Mouse (Mus musculus) heart, embryonic 14.5 days (tissue): ENCODE results near the gene Nck1. TPM values are rescaled to one million over a fixed set of nuclear protein-coding genes. Genes with fewer than 3 reads are reported as not detected.

ENCODE experiments used
- ATAC-seq: fragments of 200-750 bp; cut with Nextera tagmentation; 2 replicates; pipeline ENCODE4 v1.8.0; 2017; ENCODE audit warnings: low read depth, moderate TSS enrichment; ENCODE audit not compliant: insufficient number of reproducible peaks, insufficient read depth, low FRiP score
- H3K27ac ChIP-seq, 2 experiments: fragments of 200-500 bp in 1 of 2; fragments of 300-500 bp in 1 of 2; sonication (generic) in 1 of 2; replicated peaks in 1 of 2; 2 replicates each; pipeline ENCODE4 v1.5.1; 2012 to 2014; ENCODE audit warnings: low read depth in 2 of 2, low read length in 2 of 2, control low read depth in 1 of 2, mild to moderate bottlenecking in 1 of 2, mixed read lengths in 1 of 2; ENCODE audit not compliant: control insufficient read depth in 1 of 2, insufficient read depth in 1 of 2
- H3K27me3 ChIP-seq: fragments of 300-500 bp; sonication (generic); 2 replicates; pipeline ENCODE4 v1.6.1; 2014; ENCODE audit warnings: mild to moderate bottlenecking, low read length, control low read depth; ENCODE audit not compliant: control insufficient read depth, insufficient read depth
- H3K36me3 ChIP-seq: fragments of 300-500 bp; sonication (generic); 2 replicates; pipeline ENCODE4 v1.6.1; 2014; ENCODE audit warnings: mild to moderate bottlenecking, control low read depth, low read length, mixed read lengths; ENCODE audit not compliant: control insufficient read depth, insufficient read depth
- H3K4me1 ChIP-seq, 2 experiments: fragments of 200-500 bp in 1 of 2; fragments of 300-500 bp in 1 of 2; sonication (generic) in 1 of 2; 2 replicates each; pipeline ENCODE4 v1.6.1; 2012 to 2014; ENCODE audit warnings: low read length in 2 of 2, control low read depth in 1 of 2, mixed read lengths in 1 of 2; ENCODE audit not compliant: control insufficient read depth in 2 of 2, insufficient read depth in 2 of 2
- H3K4me2 ChIP-seq: fragments of 300-500 bp; sonication (generic); 2 replicates; pipeline ENCODE4 v1.6.1; 2014; ENCODE audit warnings: mild to moderate bottlenecking, low read length
- H3K4me3 ChIP-seq, 2 experiments: fragments of 200-500 bp in 1 of 2; fragments of 300-500 bp in 1 of 2; sonication (generic) in 1 of 2; 2 replicates each; pipeline ENCODE4 v1.5.1; 2012 to 2014; ENCODE audit warnings: low read length in 2 of 2, mild to moderate bottlenecking in 2 of 2, control low read depth in 1 of 2, low read depth in 1 of 2, moderate library complexity in 1 of 2; ENCODE audit not compliant: control insufficient read depth in 1 of 2, insufficient read depth in 1 of 2
- H3K9ac ChIP-seq: fragments of 300-500 bp; sonication (generic); 2 replicates; pipeline ENCODE4 v1.6.1; 2014; ENCODE audit warnings: mild to moderate bottlenecking, low read length
- H3K9me3 ChIP-seq: fragments of 300-500 bp; sonication (generic); 2 replicates; pipeline ENCODE4 v1.6.1; 2016; ENCODE audit warnings: low read length, control low read depth; ENCODE audit not compliant: control insufficient read depth
- WGBS: fragments of 180-500 bp; shearing (Covaris S2); extraction: QIAGEN DNeasy Blood & Tissue Kit; methylation state at CpG from one replicate; pipeline ENCODE4 v1.1.7; 2014; 5-methylcytosine and 5-hydroxymethylcytosine counted together
- polyA plus RNA-seq: library from polyadenylated mRNA; unstranded; fragments of >200 nt; fragmentation: Nextera tagmentation; extraction: Ambion mirVana; gene quantifications from 2 replicates; pipeline ENCODE4 v1.2.1, GENCODE M21; 2014

Nck1 gene
- polyA plus RNA-seq, 1 experiment from 2014 or later, result 61.7 TPM

DNA sequence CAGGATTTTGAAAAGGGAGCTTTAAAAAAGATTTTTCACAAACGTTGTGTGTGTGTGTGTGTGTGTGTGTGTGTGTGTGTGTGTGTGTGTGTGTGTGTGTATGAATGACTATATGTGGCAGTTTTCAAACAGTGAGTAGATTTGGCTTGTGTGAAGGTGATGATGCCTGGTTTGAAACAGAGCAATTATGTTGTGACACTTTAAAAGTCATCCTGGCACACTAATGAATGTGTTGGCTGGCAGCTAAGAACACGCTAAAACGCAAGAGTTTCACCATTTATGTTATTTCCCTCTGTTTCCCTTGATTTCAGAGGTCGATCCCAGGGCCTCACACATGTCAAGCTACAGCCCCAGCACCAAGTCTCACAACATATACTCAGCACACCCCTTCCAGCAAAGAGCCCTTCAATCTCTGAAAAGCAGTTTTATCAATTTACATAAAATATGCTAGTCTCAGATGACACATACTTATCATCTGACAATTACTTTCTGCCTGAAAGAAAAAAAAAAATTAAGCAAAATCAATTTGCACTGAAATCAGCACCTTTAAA lies 12.2 kb upstream of the Nck1 start:
- no peak overlapping the region for H3K4me2 ChIP-seq
- ATAC-seq, result no peak
- H3K36me3 ChIP-seq, result no peaks in the 10 kb centered on the region
- H3K27me3 ChIP-seq, result no peaks in the 10 kb centered on the region
- H3K4me3 ChIP-seq, result no peak overlapping the region
- H3K9me3 ChIP-seq, result no peaks in the 10 kb centered on the region
- no peak overlapping the region for H3K27ac ChIP-seq
- H3K4me1 ChIP-seq, result no peaks in the 10 kb centered on the region
- no peak overlapping the region for H3K9ac ChIP-seq
- WGBS, result 67% methylated on average over 4 of the region's 4 CpGs

DNA sequence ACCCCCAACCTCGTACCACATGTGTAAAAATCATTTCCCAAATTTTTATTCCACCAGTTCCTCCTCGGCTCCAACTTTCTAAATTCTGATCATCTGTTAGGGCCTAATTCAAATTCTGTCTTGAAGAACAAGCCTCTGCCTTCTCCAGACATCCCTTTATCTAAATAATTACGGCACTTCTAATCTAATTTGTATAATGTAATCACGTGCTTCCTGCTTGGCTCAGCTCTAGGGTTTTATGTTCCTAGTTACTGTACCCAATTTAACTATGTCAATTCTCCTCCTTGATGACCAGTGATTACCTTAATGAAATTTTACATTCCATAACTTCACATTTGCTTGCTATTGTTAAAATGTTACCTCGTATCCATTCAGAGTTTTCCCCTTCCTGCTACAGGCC lies 9.8 kb upstream of the Nck1 start:
- WGBS, result 66% methylated on average over 5 of the region's 5 CpGs
- H3K27me3 ChIP-seq, result no peaks in the 10 kb centered on the region
- H3K9ac ChIP-seq, result no peak overlapping the region
- no peak overlapping the region for H3K4me3 ChIP-seq
- H3K4me1 ChIP-seq, result no peaks in the 10 kb centered on the region
- 0 out of 2 replicates have a peak, but pooled peaks cover 6% of the 10 kb centered on the region for H3K36me3 ChIP-seq
- no peak overlapping the region for H3K27ac ChIP-seq
- no peak overlapping the region for H3K4me2 ChIP-seq
- ATAC-seq, result no peak
- H3K9me3 ChIP-seq, result no peaks in the 10 kb centered on the region

DNA sequence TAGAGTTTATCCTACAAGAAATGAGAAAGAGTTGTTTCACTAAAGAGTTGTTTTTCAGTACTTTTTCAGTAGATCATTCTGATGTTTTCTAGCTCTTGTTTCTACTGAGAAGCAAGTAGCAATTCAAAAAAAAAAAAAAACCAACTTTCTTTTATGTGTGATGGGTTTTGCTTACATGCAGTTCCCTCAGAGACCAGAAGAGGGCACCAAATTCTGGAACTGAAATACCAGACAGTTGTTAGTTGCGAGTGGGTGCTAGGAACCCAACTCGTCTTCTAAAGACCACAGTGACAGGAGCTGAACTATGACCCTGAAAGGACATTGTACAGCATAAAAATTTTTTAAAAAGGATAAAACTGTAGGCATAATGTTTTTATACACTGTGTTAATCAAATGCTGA lies 2.4 kb upstream of the Nck1 start:
- WGBS, result 89% methylated on average over 2 of the region's 2 CpGs
- no peak for ATAC-seq
- no peak overlapping the region for H3K4me3 ChIP-seq

DNA sequence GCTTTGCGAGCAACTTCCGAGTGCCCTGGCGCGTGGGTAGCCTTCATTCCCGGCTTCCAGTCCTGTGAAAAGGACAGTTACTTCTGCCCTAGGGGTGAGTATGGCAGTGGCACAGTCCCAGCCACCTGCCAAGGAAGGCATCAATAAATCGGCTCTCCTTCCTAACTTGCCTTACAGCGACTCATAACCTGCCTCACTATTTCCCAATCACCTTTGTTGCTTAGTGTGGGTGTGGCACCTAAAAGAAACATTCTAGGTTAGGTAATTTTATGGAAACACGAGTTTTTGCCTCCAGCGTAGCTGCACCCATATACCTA lies 618 bp upstream of the Nck1 start:
- Histone ChIP-seq H3K4me2 (peak overlapping the region; percentile 87), H3K27me3 (no peaks in the 10 kb centered on the region), H3K4me3 (peak overlapping the region; percentile 78 to 96), H3K36me3 (no peaks in the 10 kb centered on the region), H3K9me3 (peaks cover 9% of the 10 kb centered on the region; the same call in 1 of the 2 replicates), H3K9ac (peak overlapping the region; percentile 95), H3K4me1 (peaks cover 0 to 22% of the 10 kb centered on the region in 2 experiments; a peak in 2 of 4 replicates), H3K27ac (peak overlapping the region; percentile 84 to 92)
- ATAC-seq, result no peak
- WGBS, result 10% methylated on average over 9 of the region's 9 CpGs

More for the DNA sequence above, 2.4 kb upstream of the Nck1 start:
- 0 out of 2 replicates have a peak, but pooled peaks cover 6% of the 10 kb centered on the region for H3K36me3 ChIP-seq
- H3K27ac ChIP-seq, result no peak overlapping the region
- no peaks in the 10 kb centered on the region for H3K27me3 ChIP-seq
- H3K4me2 ChIP-seq, result no peak overlapping the region
- peaks cover 0 to 22% of the 10 kb centered on the region in 2 experiments; a peak in 2 of 4 replicates for H3K4me1 ChIP-seq
- no peak overlapping the region for H3K9ac ChIP-seq
- H3K9me3 ChIP-seq, result peaks cover 9% of the 10 kb centered on the region; the same call in 1 of the 2 replicates

DNA sequence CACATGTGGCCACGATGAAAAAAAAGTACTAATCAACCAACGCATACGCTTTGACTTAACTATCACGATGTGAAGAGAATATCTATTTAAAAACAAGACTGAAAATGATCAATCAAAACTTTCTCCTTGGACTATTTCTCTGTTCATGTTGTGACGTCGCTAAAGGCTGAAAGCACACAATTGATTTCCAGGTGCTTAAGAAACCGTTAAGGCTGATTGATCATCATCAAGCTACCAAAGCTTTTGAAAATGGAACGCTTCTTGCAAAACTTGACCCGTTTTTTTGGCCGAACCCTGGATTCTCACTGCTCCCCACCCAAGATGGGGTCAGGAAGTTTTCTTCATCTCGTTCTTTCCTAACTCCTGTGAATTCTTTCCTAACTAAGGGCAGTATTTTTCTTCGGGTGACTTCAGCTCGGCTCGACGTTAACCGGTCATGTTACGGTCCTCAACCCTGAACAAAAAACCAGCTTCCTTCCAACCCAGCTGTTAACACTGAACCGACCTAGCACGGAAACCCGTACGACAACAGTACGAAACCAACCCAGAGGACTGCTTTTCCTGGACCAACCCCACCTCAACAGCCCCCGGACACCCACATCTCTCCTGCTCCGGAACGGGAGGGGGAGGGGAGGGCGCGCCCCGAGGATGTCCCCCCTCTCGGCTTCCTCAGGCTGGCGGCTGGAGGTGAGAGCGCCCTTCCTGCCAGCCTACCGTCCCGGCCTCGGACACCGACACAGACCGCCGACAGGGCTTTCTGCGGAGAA lies 803 bp downstream of the Nck1 start:
- Histone ChIP-seq H3K27ac (peak overlapping the region; percentile 91 to 92), H3K36me3 (no peaks in the 10 kb centered on the region), H3K9me3 (peaks cover 9% of the 10 kb centered on the region; the same call in 1 of the 2 replicates), H3K27me3 (no peaks in the 10 kb centered on the region), H3K4me1 (peaks cover 0 to 22% of the 10 kb centered on the region in 2 experiments; a peak in 2 of 4 replicates), H3K9ac (peak overlapping the region; percentile 95), H3K4me3 (peak overlapping the region; percentile 94 to 96), H3K4me2 (peak overlapping the region; percentile 88)
- no peak; the same call in 1 of the 2 replicates for ATAC-seq
- WGBS, result 2% methylated on average over 38 of the region's 38 CpGs

DNA sequence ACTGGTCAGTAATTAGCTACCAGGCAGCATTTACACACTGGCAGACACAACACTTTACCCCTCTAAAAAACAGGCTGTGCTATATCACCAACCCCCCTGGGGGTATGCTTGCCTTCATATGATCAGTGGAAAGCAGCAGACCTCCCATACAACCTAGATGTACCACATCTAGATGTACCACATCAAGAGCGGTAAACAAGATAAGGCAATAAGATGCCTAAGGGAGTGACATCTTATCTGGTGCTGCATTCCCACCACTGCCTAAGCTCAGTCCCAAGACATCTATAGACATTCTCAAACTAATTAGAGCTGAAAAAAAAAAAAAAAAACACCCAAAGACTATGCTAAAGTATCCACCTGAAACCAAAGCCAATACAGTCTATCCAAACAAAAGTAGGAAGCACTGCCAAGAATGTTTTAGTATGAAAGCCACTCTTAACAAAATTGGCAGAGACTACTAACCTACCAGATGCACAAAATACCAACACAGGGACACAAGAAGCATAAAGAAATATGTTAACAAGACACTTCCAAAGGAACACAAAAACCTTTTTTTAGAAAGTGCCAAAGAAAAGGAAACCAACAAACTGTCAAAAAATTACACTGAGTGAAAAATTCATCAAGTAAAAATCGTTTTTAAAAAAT lies 10.2 kb downstream of the Nck1 start:
- Histone ChIP-seq H3K4me3 (no peak overlapping the region), H3K27ac (no peak overlapping the region), H3K36me3 (no peaks in the 10 kb centered on the region), H3K9ac (no peak overlapping the region), H3K27me3 (no peaks in the 10 kb centered on the region), H3K4me2 (no peak overlapping the region), H3K9me3 (no peaks in the 10 kb centered on the region), H3K4me1 (peaks cover 0 to 16% of the 10 kb centered on the region in 2 experiments; a peak in 2 of 4 replicates)
- WGBS, result 72% methylated on average over 2 of the region's 2 CpGs
- no peak for ATAC-seq

DNA sequence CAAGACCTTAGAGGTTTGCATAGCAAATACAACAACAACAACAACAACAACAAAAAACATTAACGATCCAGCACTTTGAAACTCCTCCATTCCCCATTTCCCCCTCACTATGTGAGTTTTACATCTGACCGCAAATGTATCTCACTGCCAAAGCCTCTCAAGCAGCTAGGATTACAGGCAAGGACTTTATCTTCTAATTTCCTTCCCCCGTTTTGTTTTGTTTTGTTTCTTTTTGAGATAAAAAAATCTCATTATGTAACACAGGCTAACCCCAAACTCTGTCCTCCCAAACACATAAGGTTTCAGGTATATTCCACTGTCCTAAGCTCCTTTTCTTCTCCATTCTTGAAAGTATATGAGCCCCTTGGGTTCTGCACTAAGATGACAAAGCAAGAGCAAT lies 11.2 kb downstream of the Nck1 start:
- ATAC-seq, result no peak
- Histone ChIP-seq H3K9ac (no peak overlapping the region), H3K4me2 (no peak overlapping the region), H3K9me3 (no peaks in the 10 kb centered on the region), H3K27ac (no peak overlapping the region), H3K36me3 (no peaks in the 10 kb centered on the region), H3K4me1 (peaks cover 0 to 16% of the 10 kb centered on the region in 2 experiments; a peak in 2 of 4 replicates), H3K4me3 (no peak overlapping the region), H3K27me3 (no peaks in the 10 kb centered on the region)
- 60% methylated on average over 3 of the region's 3 CpGs for WGBS
